Mouse (Mus musculus) CD4-positive, CD25-positive, alpha-beta regulatory T cell, adult 2 months (primary cell): ENCODE results near the gene Hvcn1.

Experiments used
- DNase-seq: peaks from one replicate; pipeline ENCODE4 v3.0.0-alpha.2; 2012; ENCODE audit warnings: low read depth, low spot score

Hvcn1 gene

GRCm38 (mm10) chr5:122234319-122235195, 28.0 kb downstream of the Hvcn1 start:
- peak; percentile 83 for DNase-seq

DNA sequence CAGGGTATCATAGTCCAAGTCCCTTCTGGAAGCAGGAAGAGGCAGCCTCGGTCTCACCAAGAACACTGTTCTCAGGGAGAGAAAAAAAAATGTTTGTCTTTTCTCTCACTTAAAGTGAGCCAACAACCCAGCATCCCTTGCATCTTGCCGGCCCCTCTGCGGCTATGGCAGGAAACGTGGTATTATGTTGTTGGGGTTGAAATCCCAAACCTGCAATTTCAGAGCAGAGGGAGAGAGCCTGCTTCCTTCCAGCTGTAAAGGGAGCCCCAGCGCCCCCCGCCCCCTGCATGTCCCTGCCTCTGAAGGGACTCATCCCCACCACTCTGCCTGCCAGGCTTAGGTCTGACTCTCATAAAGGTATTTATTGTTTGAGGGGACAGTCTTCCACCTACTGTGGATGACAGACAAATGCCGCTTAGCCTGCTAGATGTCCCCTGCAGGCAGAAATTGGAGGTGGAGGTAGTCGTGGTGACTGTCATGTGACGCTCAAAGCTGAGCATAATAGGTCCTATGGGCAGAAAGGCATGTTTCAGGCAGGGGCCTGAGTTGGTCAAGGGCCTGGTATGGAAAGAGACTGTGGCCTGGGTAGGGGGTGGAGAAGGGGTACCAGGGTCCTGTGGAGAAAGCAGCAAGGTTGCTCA, 28.7 kb downstream of the Hvcn1 start:
- DNase-seq: peak; percentile 66

GRCm38 (mm10) chr5:122237200-122237599, 30.6 kb downstream of the Hvcn1 start:
- DNase-seq: no peak

GRCm38 (mm10) chr5:122239618-122240017, 33.0 kb downstream of the Hvcn1 start:
- no peak for DNase-seq

- DNase-seq: no peak
These were observed 33.9 kb downstream of the Hvcn1 start for GRCm38 (mm10) chr5:122240521-122240920.

GRCm38 (mm10) chr5:122240989-122241388, 34.4 kb downstream of the Hvcn1 start:
- no peak for DNase-seq

GRCm38 (mm10) chr5:122242521-122243123, 36.0 kb downstream of the Hvcn1 start:
- DNase-seq: no peak

GRCm38 (mm10) chr5:122243781-122244523, 37.3 kb downstream of the Hvcn1 start:
- no peak for DNase-seq

DNA sequence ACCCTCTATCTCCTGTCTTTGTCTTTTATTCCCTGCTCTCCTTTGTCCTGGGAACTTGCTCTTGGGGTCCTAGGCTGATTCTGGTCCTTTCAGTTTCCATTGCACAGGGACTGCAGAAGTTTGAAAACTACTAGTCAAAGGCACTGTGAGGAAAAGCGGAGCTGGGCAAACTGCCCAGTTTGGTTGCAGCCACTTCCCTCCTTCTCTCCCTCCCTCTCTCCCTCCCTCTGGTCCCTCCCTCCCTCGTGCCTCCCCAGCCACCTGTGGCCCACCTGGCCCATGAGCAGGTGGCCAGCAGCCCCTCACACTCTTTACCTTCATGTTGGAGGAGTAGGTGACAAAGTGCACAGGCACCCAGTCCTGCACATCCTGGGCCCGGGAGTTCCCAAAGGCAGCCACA, 38.6 kb downstream of the Hvcn1 start:
- no peak for DNase-seq

DNA sequence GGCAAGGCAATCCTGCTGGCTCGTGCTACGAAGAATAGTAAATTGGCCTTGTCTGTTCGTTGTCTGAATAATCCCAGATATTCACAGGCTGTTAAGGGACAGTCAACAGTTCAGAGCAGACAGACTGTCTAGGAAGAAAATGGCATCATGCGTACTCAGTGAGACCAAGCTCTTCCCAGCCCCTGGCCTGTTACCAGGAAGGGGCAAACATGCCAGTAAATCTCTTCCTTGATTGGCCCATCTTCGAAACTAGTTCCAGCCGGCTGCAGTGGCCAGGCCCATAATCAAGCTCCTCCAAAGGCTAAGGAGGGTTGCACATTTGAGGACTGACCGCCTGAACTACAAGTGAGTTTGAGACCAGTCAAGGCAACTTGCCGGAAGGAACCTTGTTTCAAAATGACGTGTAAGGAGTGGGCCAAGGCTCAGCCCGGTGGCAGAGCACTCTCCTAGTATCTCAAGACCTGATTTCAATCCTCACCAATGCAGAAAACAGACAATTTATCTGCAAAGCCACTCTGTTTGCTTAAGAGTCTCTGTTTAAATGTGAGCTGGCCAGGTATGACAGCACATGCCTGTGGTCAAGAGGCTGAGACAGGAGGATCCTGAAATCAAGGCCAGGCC, 40.1 kb downstream of the Hvcn1 start:
- DNase-seq: no peak

DNA sequence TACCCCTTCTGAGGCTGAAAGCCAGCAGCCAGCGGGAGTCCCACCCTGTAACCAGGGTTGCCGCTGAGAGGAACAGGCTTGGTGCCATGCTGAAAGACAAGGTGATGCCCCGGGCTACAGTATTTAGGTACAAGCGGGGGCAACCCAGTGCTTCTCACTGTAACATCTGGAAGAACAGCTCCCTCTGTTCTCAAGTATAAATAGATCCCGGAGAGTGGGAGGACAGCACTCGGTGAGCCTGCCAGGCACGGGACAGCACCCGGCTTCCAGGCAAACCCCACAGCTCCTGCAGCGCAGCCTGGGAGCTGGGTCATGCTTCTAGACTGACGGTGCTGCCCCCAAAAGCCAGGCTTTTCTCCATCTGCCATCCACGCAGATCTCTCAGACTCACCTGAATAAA, 40.9 kb downstream of the Hvcn1 start:
- no peak for DNase-seq

DNA sequence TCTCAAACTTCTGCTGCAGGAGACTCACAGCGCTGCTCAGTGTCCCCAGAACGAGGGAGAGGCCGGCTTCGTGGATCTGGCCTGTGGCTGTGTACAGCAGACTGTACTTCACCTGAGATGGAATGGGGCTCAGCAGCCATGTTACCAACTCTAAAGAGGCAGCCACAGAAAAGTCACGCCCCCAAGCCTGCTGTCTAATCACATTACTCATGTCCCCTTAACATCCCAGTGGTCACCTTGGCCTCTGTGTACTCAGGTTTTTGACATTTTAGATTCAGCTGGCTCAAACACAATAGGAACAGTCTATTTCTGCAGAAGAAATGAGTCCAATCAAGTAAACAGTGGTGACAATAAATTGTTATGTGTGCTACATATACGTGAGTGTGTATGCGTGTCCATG, 41.3 kb downstream of the Hvcn1 start:
- DNase-seq: no peak

GRCm38 (mm10) chr5:122249281-122249680, 42.7 kb downstream of the Hvcn1 start:
- DNase-seq: no peak

DNA sequence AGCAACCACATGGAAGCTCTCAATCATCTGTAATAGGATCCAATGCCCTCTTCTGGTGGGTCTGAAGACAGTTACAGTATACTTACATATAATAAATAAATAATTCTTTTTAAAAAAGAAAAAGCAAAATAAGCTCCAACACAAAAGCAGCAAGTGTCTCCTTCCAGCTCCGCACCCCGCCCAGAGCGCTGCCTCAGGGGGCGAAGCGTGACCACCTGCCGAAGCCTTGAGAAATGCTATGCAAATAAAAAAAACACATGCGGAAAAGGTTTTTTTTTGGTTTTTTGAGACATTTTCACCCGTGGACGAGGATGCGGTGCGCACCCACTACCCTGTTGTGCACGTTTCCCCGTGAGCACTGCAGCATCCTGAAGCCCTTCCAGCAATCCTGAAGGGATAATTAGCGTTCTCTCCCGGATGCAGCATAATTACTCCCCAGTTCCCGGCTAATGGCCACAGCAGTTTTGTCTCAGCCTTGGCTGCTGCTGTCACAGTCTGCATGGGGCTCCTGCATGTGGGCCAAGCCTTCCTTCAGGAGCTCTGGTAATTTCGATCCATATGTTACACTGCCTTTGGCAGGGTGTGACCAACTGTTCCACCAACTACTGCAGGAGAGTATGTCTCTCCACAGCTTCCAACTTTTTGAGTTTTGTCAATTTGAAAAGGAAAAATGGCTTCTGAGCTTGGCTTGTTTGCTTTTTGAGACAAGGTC, 45.4 kb downstream of the Hvcn1 start:
- DNase-seq: no peak

GRCm38 (mm10) chr5:122258027-122258741, 51.6 kb downstream of the Hvcn1 start:
- peak; percentile 48 for DNase-seq

GRCm38 (mm10) chr5:122262104-122262503, 55.5 kb downstream of the Hvcn1 start:
- DNase-seq: peak; percentile 75

GRCm38 (mm10) chr5:122263933-122264905, 57.6 kb downstream of the Hvcn1 start, which contains the start of gene Tctn1:
Tctn1 (minus strand) TSS chr5:122264460.
- peak; percentile 96 for DNase-seq

DNA sequence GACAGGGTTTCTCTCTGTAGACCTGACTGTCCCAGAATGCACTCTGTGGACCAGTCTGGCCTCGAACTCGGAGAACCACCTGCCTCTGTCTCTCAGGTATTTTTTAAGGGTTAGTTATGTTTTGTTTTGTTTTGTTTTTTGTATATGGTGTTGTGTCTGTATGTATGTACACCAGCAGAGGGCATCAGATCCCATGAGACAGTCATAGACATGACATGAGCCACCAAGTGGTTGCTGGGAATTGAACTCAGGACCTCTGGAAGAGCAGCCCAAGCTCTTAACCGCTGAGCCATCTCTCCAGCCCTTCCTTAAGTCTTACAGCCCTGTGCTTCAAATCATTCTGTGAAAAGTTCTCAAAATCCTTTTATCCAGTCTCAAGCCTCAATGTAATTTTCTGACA, 58.6 kb downstream of the Hvcn1 start:
- peak; percentile 68 for DNase-seq

DNA sequence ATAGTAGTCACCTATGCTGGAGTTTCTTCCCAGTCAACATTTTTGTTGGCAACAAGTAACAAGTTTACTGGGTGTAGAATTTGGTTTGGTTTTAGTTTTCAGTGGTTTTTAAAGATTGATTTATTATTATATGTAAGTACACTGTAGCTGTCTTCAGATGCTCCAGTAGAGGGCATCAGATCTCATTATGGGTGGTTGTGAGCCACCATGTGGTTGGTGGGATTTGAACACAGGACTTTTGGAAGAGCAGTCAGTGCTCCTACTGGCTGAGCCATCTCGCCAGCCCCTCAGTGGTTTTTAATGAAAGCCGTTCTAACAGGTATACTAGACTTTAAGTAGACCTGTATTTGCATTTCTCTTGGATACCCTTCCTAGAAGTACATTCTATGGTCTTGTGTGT, 59.3 kb downstream of the Hvcn1 start:
- DNase-seq: no peak
